14 mouse cellular contexts compared by ENCODE assay signal in the genomic region with DNA sequence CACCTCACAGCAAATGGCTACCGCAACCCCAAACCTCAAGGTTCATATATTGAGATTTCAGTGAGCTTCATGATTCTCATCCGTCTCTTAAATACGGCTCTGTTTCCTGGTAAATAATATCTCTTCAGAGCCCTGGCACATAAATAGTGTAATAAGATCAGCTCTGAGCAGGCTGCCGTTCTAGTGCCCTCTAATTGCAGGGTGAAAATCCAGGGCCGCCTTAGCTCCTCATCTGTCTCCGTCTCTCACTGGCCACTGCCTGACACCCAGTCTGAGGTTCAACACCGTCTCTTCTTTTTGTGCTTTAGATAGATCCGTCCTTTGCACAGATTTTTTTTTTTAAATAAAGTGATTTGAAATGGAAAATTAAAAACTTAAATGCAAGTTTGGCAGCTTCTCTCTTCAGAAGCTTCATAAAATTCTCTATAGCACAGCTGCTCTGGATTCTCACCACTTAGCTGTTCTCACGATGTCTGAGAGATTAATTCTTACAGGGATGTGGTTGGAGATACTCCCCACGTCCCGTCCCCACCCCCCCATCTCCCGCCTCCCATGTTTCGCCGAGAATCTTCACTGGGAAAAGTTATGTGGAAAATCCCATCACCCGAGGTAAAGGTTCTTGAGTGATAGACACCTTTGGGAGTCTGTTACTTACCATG.
DNase-seq lines count a peak whose midpoint lies in the region; ATAC-seq and TF ChIP-seq lines count a peak whose summit lies in the region.
"Had no signal": no experiment of that assay in that cellular context is flagged by ENCODE, and none has a peak within 500 bp of the region (broad histone marks: within the 10 kb centered on the region; RNA-seq: fewer than 3 reads in every experiment).

No protein-coding gene starts in this region.

- no peak for ATAC-seq in intestine, postnatal 0 days
- ATAC-seq: midbrain, embryonic 15.5 days; Patski had no signal

- H3K9ac ChIP-seq in intestine, postnatal 0 days (ENCODE audit: low read depth, low read length): no peak overlapping the region
- H3K9ac ChIP-seq: embryonic facial prominence, embryonic 12.5 days; midbrain, embryonic 15.5 days had no signal

- H3K4me2 ChIP-seq in intestine, postnatal 0 days (replicated peaks; ENCODE audit: low read depth): no peak overlapping the region
- H3K4me2 ChIP-seq: embryonic facial prominence, embryonic 12.5 days; midbrain, embryonic 15.5 days had no signal

- no peaks in the 10 kb centered on the region for H3K36me3 ChIP-seq in intestine, postnatal 0 days (ENCODE audit: control insufficient read depth, insufficient read depth)
- H3K36me3 ChIP-seq: embryonic facial prominence, embryonic 12.5 days; midbrain, embryonic 15.5 days had no signal

- WGBS in intestine, postnatal 0 days: 56% methylated on average over 15 of the region's 15 CpGs

- TF ChIP-seq CTCF in intestine, postnatal 0 days (IDR thresholded peaks at IDR 0.05; ENCODE audit: low read depth): no peak

- no peaks in the 10 kb centered on the region for H3K27me3 ChIP-seq in intestine, postnatal 0 days (replicated peaks; ENCODE audit: control insufficient read depth, insufficient read depth, low read length)
- H3K27me3 ChIP-seq: embryonic facial prominence, embryonic 12.5 days; midbrain, embryonic 15.5 days; Patski had no signal

- peak overlapping the region; percentile 11; the same call in 1 of the 2 replicates for H3K4me3 ChIP-seq in brown adipose tissue, adult 24 weeks (ENCODE audit: insufficient read depth, low read depth, low read length)
- no peak overlapping the region for H3K4me3 ChIP-seq in intestine, postnatal 0 days (ENCODE audit: low read depth, low read length)
- H3K4me3 ChIP-seq: embryonic facial prominence, embryonic 12.5 days; midbrain, embryonic 15.5 days had no signal

- H3K9me3 ChIP-seq in intestine, postnatal 0 days (ENCODE audit: control insufficient read depth): no peaks in the 10 kb centered on the region
- H3K9me3 ChIP-seq: embryonic facial prominence, embryonic 12.5 days; midbrain, embryonic 15.5 days had no signal

- DNase-seq in heart, adult 11 months: peak; percentile 86
- DNase-seq in heart, adult 9 months (ENCODE audit: low spot score in 2 of 2): no peak
- DNase-seq in kidney, postnatal 10 days: peak; percentile 33
- no peak for DNase-seq in kidney, adult 11 months
- no peak for DNase-seq in urinary bladder, postnatal 10 days (ENCODE audit: low spot score)
- DNase-seq in layer of hippocampus, postnatal 25 days (ENCODE audit: extremely low spot score in 1 of 2, low spot score in 1 of 2): no peak
- DNase-seq: cerebellum, adult 2 months; spleen, adult 18-20 months; thymus, postnatal 4 days had no signal

- peaks cover 9% of the 10 kb centered on the region for H3K4me1 ChIP-seq in brown adipose tissue, adult 24 weeks (ENCODE audit: control insufficient read depth, insufficient read depth, insufficient read length, low read length)
- H3K4me1 ChIP-seq in intestine, postnatal 0 days (replicated peaks; ENCODE audit: control insufficient read depth, insufficient read depth, low read length): peaks cover 21% of the 10 kb centered on the region; the same call in 1 of the 2 replicates

- H3K27ac ChIP-seq in brown adipose tissue, adult 24 weeks (replicated peaks; ENCODE audit: low read depth, low read length): peak overlapping the region; percentile 86
- peak overlapping the region; percentile 16; the same call in 1 of the 2 replicates for H3K27ac ChIP-seq in intestine, postnatal 0 days (ENCODE audit: low read depth, low read length)
- H3K27ac ChIP-seq: midbrain, embryonic 15.5 days had no signal

Comparison
In these comparisons a context has a peak if more than half of its experiments do, and no peak if none do; other contexts are left out.
1. DNase-seq: peak in heart, adult 11 months (single experiment) and kidney, postnatal 10 days (single experiment); none in heart, adult 9 months (0 of 2), kidney, adult 11 months (single experiment), urinary bladder, postnatal 10 days (single experiment) and layer of hippocampus, postnatal 25 days (0 of 2).